Mouse (Mus musculus) forebrain, postnatal 0 days (tissue): ENCODE data around the gene Fndc7. TPM values are rescaled to one million over a fixed set of nuclear protein-coding genes. Genes with fewer than 3 reads are reported as not detected.
"Not testable (repeated sequence)": the region's sequence is repeated elsewhere in the genome, so short reads cannot be mapped to it uniquely, and the experiment has no call there.

ENCODE experiments used
- ATAC-seq: fragments of 200-750 bp; cut with Nextera tagmentation; 2 replicates; pipeline ENCODE4 v1.8.0; 2017; ENCODE audit warnings: mild to moderate bottlenecking, moderate library complexity
- DNase-seq: peaks from one replicate; pipeline ENCODE4 v3.0.0-alpha.2; 2015
- H3K27ac ChIP-seq: fragments of 300-500 bp; sonication (generic); 2 replicates; pipeline ENCODE4 v1.5.1; 2014; ENCODE audit warnings: low read depth, mild to moderate bottlenecking, antibody characterized with exemption, low read length, moderate library complexity, mixed read lengths
- H3K27me3 ChIP-seq: fragments of 300-500 bp; sonication (generic); 2 replicates; pipeline ENCODE4 v1.6.1; 2014; ENCODE audit warnings: mild to moderate bottlenecking, low read length, mixed read lengths; ENCODE audit not compliant: insufficient read depth
- H3K36me3 ChIP-seq: fragments of 300-500 bp; sonication (generic); 2 replicates; pipeline ENCODE4 v1.6.1; 2014; ENCODE audit warnings: mild to moderate bottlenecking, moderate library complexity; ENCODE audit not compliant: insufficient read depth
- H3K4me1 ChIP-seq: fragments of 300-500 bp; sonication (generic); 2 replicates; pipeline ENCODE4 v1.6.1; 2014; ENCODE audit warnings: antibody characterized with exemption; ENCODE audit not compliant: insufficient read depth
- H3K4me2 ChIP-seq: fragments of 300-500 bp; sonication (generic); 2 replicates; pipeline ENCODE4 v1.6.1; 2014; ENCODE audit warnings: low read depth, mild to moderate bottlenecking, moderate library complexity
- H3K4me3 ChIP-seq: fragments of 300-500 bp; sonication (generic); 2 replicates; pipeline ENCODE4 v1.5.1; 2014; ENCODE audit warnings: low read depth, low read length, mixed read lengths
- H3K9ac ChIP-seq: fragments of 300-500 bp; sonication (generic); 2 replicates; pipeline ENCODE4 v1.6.1; 2014; ENCODE audit warnings: mild to moderate bottlenecking
- H3K9me3 ChIP-seq: fragments of 300-500 bp; sonication (generic); 2 replicates; pipeline ENCODE4 v1.6.1; 2016; ENCODE audit warnings: low read length
- CTCF ChIP-seq: sonication (generic); IDR thresholded peaks from 2 replicates; pipeline ENCODE4 v1.5.1; 2016; ENCODE audit warnings: antibody characterized with exemption, control low read depth, low read depth
- WGBS: fragments of 180-500 bp; shearing (Covaris S2); extraction: QIAGEN DNeasy Blood & Tissue Kit; methylation state at CpG from one replicate; pipeline ENCODE4 v1.1.7; 2014; 5-methylcytosine and 5-hydroxymethylcytosine counted together
- polyA plus RNA-seq: library from polyadenylated mRNA; unstranded; fragments of >200 nt; fragmentation: Nextera tagmentation; extraction: Ambion mirVana; gene quantifications from 2 replicates; pipeline ENCODE4 v1.2.1, GENCODE M21; 2015
- total RNA-seq: library from RNA; depleted of rRNA; stranded (reverse); fragments of >200 nt; gene quantifications from 2 replicates; pipeline ENCODE4 v1.2.3, GENCODE M21; 2014; rRNA removed

The Fndc7 gene
- total and polyA plus RNA-seq, 2 experiments from 2014 or later = 0.24 TPM; not detected in 1

DNA sequence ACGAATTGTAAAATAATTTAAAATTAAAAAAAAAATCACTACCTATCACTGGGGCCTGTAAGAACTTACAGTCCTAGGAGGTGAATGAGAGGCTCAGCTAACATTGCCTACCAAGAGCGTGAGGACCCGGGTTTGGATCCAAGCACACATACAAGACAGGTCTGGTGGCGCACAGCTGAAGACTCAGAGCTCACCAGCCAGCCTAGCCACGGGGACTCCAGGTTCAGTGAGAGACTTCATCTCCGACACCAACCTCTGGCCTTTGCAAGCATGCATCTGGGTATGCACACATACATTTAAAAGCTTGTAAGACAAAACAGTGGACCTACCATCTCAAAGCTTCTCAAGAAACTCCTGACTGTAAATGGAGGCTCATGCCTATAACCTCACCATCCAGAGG is 52.9 kb downstream of the Fndc7 start:
- WGBS = 95% methylated on average over 6 of the region's 6 CpGs
- ATAC-seq = no peak
- Histone ChIP-seq H3K9me3 (no peaks in the 10 kb centered on the region), H3K4me1 (no peaks in the 10 kb centered on the region), H3K36me3 (no peaks in the 10 kb centered on the region), H3K9ac (no peak overlapping the region), H3K27me3 (no peaks in the 10 kb centered on the region), H3K4me2 (no peak overlapping the region), H3K27ac (no peak overlapping the region), H3K4me3 (no peak overlapping the region)
- DNase-seq = no peak
- no peak for TF ChIP-seq CTCF

DNA sequence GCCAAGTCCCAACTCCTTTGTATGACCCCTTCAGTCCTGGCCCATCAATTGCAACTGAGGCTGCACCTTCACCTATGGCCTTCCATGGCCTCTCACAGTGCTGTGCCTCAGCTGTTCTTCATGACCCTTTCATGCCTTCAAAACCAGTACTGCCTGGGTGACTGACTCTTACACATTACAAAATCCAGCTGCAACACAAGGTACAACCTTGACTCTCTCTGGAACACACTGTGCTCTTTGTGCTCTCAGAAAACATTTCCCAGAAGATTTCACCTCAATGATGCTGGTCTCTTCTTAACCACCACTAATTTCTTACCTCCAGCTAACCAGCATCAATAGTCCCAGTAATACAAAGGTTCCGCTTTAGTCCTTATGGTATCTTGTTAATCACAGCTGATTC is 56.1 kb downstream of the Fndc7 start:
- 98% methylated on average over 1 of the region's 1 CpGs for WGBS
- H3K9ac ChIP-seq, H3K4me3 ChIP-seq, H3K4me2 ChIP-seq, ATAC-seq, H3K27ac ChIP-seq, DNase-seq, H3K36me3 ChIP-seq, H3K27me3 ChIP-seq, H3K4me1 ChIP-seq, H3K9me3 ChIP-seq: not testable (repeated sequence)

DNA sequence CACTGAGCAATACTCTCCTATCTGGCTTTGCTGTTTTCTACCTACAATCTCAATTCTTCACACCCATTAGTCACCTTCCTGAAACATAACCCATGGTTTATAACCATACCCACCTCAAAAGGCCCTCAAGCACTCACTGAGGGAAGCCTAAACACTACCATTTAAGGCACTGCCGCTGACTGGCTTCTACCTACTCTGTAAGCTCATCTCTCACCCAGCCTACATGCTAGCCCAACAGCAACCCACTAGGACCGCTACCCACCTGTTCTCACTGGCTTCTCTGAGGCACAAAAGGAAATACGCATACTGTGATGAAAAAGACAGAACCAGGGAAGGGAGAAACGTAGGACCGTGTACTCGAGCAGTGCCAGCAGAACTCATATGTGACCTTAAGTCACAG is 58.1 kb downstream of the Fndc7 start:
- no peaks in the 10 kb centered on the region for H3K9me3 ChIP-seq
- H3K4me1 ChIP-seq = no peaks in the 10 kb centered on the region
- no peak for TF ChIP-seq CTCF
- ATAC-seq (no peak), DNase-seq (no peak)
- no peak overlapping the region for H3K27ac ChIP-seq
- 96% methylated on average over 6 of the region's 6 CpGs for WGBS
- H3K27me3 ChIP-seq = no peaks in the 10 kb centered on the region
- no peak overlapping the region for H3K4me2 ChIP-seq
- H3K9ac ChIP-seq = no peak overlapping the region
- no peak overlapping the region for H3K4me3 ChIP-seq
- H3K36me3 ChIP-seq = no peaks in the 10 kb centered on the region

DNA sequence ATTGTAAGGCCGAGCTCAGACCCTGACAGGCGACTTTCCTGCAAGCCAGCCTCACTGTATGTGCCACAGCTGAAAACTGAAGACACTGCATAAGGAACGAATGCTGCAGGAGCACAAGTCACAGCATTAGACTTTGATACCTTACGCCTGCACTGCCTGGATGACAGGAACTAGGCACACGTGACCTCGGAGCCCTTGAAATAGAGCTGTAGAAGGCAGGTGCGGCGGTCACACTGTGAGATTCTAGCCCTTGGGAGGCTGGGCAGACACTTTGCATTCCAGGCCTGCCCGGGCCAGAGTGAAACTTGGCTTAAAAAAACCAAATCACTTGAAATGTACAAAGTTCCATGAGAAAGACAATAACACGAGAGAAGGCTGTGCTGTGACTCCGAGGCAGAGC is 59.3 kb downstream of the Fndc7 start:
- Histone ChIP-seq H3K4me1 (no peaks in the 10 kb centered on the region), H3K9me3 (no peaks in the 10 kb centered on the region), H3K4me2 (no peak overlapping the region), H3K27me3 (no peaks in the 10 kb centered on the region), H3K36me3 (no peaks in the 10 kb centered on the region), H3K9ac (no peak overlapping the region), H3K27ac (no peak overlapping the region), H3K4me3 (no peak overlapping the region)
- ATAC-seq = no peak
- DNase-seq = no peak
- 86% methylated on average over 11 of the region's 11 CpGs for WGBS
- no peak for TF ChIP-seq CTCF

DNA sequence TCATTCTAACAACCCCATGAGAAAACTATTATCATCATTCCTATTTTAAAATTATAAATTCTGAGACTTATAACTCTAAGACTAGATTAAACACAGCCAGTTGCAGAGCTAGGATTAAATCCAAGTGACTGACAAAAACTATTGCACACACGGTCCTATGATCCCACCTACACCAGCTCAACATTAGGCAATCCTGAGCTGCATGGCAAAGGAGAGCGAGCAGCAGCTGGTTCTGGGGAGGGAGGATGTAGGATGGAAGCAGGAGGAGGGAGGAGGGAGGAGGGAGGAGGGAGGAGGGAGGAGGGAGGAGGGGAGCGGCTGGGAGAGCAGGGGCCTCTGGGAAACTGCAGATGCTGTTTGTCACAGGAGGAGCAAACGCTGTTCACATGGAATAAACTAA is 74.2 kb downstream of the Fndc7 start:
- Histone ChIP-seq H3K9ac (no peak overlapping the region), H3K27ac (no peak overlapping the region), H3K9me3 (no peaks in the 10 kb centered on the region), H3K4me2 (no peak overlapping the region), H3K4me3 (no peak overlapping the region), H3K27me3 (no peaks in the 10 kb centered on the region), H3K36me3 (no peaks in the 10 kb centered on the region; the same call in 1 of the 2 replicates), H3K4me1 (no peaks in the 10 kb centered on the region)
- WGBS = 73% methylated on average over 4 of the region's 4 CpGs
- no peak for ATAC-seq
- no peak for DNase-seq
- no peak for TF ChIP-seq CTCF

GRCm38 (mm10) chr3:108810747-108811263 is 79.0 kb downstream of the Fndc7 start:
- no peak overlapping the region for H3K4me2 ChIP-seq
- H3K36me3 ChIP-seq = no peaks in the 10 kb centered on the region; the same call in 1 of the 2 replicates
- H3K9ac ChIP-seq = no peak overlapping the region
- WGBS = 66% methylated on average over 4 of the region's 4 CpGs
- H3K27ac ChIP-seq = no peak overlapping the region
- no peak for ATAC-seq
- no peak for TF ChIP-seq CTCF
- no peaks in the 10 kb centered on the region for H3K27me3 ChIP-seq
- no peak for DNase-seq
- H3K4me3 ChIP-seq = no peak overlapping the region
- no peaks in the 10 kb centered on the region for H3K9me3 ChIP-seq
- no peaks in the 10 kb centered on the region for H3K4me1 ChIP-seq

GRCm38 (mm10) chr3:108805622-108806021 is 84.2 kb downstream of the Fndc7 start:
- TF ChIP-seq CTCF = no peak
- Histone ChIP-seq H3K27me3 (no peaks in the 10 kb centered on the region), H3K27ac (no peak overlapping the region), H3K36me3 (peaks cover 20% of the 10 kb centered on the region), H3K4me2 (no peak overlapping the region), H3K9ac (no peak overlapping the region), H3K4me3 (no peak overlapping the region), H3K9me3 (no peaks in the 10 kb centered on the region), H3K4me1 (no peaks in the 10 kb centered on the region)
- ATAC-seq (no peak), DNase-seq (no peak)
- WGBS = 41% methylated on average over 5 of the region's 5 CpGs

Other genes with a start within 250 kb of the Fndc7 start
- 43.9 and 84.0 TPM in 2 replicates for gene Clcc1, start 236.1 kb downstream of the Fndc7 start, total RNA-seq
- gene Clcc1, start 236.1 kb downstream of the Fndc7 start, polyA plus RNA-seq = 47.5 and 48.8 TPM in 2 replicates
- gene Gpsm2, start 167.7 kb downstream of the Fndc7 start, total RNA-seq = 12.6 and 16.6 TPM in 2 replicates
- 11.3 and 14.2 TPM in 2 replicates for gene Gpsm2, start 167.7 kb downstream of the Fndc7 start, polyA plus RNA-seq
- under 0.01 TPM in 1 of 2 replicates, not detected in the other for gene Aknad1, start 150.3 kb downstream of the Fndc7 start, total RNA-seq
- not detected in 2 replicates for gene Aknad1, start 150.3 kb downstream of the Fndc7 start, polyA plus RNA-seq
- 9.5 and 9.7 TPM in 2 replicates for gene Stxbp3, start 49.5 kb downstream of the Fndc7 start, total RNA-seq
- gene Stxbp3, start 49.5 kb downstream of the Fndc7 start, polyA plus RNA-seq = 8.2 and 11.2 TPM in 2 replicates
- 24.9 and 33.4 TPM in 2 replicates for gene Prpf38b, start 21.7 kb upstream of the Fndc7 start, total RNA-seq
- gene Prpf38b, start 21.7 kb upstream of the Fndc7 start, polyA plus RNA-seq = 17.5 and 34.3 TPM in 2 replicates
- 0.24 and 9.9 TPM in 2 replicates for gene Henmt1, start 49.9 kb upstream of the Fndc7 start, total RNA-seq
- 2.2 and 2.4 TPM in 2 replicates for gene Henmt1, start 49.9 kb upstream of the Fndc7 start, polyA plus RNA-seq
- not detected in 2 replicates for gene Gm9857, start 50.4 kb upstream of the Fndc7 start, total RNA-seq
- 0.52 TPM in 1 of 2 replicates, not detected in the other for gene Gm9857, start 50.4 kb upstream of the Fndc7 start, polyA plus RNA-seq
- 99.9 and 101 TPM in 2 replicates for gene Fam102b, start 137.6 kb upstream of the Fndc7 start, total RNA-seq
- gene Fam102b, start 137.6 kb upstream of the Fndc7 start, polyA plus RNA-seq = 19.8 and 26.8 TPM in 2 replicates
- gene Slc25a54, start 190.5 kb upstream of the Fndc7 start, total RNA-seq = not detected in 2 replicates
- not detected in 2 replicates for gene Slc25a54, start 190.5 kb upstream of the Fndc7 start, polyA plus RNA-seq
- 3.8 and 5.2 TPM in 2 replicates for gene Slc25a24, start 233.1 kb upstream of the Fndc7 start, total RNA-seq
- gene Slc25a24, start 233.1 kb upstream of the Fndc7 start, polyA plus RNA-seq = 2.1 and 2.7 TPM in 2 replicates